In the genomic region with DNA sequence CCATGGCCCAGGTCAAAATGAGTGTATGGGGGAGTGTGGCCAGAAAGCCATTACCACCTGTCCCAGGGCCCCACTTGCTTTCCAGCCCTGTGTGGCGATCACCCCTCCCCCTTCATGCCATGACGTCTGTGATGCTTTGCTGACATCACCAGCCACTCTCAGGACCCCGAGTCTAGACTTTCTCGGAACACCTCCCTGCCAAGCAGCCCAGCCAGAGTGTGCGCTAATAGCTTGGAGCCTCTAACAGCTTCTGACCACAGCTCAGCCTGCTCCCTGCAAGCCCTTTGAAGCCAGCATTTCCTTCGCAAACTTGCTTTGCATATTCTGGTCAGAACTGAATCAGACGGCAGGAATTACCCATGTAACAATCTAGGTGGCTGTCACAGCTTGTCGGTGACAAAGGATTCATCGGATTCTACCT, we compare ENCODE assay signal across 8 mouse cellular contexts. TPM values are rescaled to one million over a fixed set of nuclear protein-coding genes. Genes with fewer than 3 reads are reported as not detected.
DNase-seq lines count a peak whose midpoint lies in the region; ATAC-seq lines count a peak whose summit lies in the region.

No protein-coding gene starts in this region.

- no peaks in the 10 kb centered on the region for H3K9me3 ChIP-seq in forebrain, embryonic 10.5 days
- no peaks in the 10 kb centered on the region for H3K9me3 ChIP-seq in forebrain, embryonic 16.5 days (ENCODE audit: control insufficient read depth, low read length)
- H3K9me3 ChIP-seq in midbrain, embryonic 11.5 days (ENCODE audit: control insufficient read depth, low read length): no peaks in the 10 kb centered on the region
- H3K9me3 ChIP-seq in midbrain, embryonic 16.5 days (replicated peaks; ENCODE audit: control insufficient read depth, low read length, poor library complexity, severe bottlenecking): no peaks in the 10 kb centered on the region
- no peaks in the 10 kb centered on the region for H3K9me3 ChIP-seq in neural tube, embryonic 13.5 days

- peaks cover 54% of the 10 kb centered on the region for H3K27me3 ChIP-seq in forebrain, embryonic 10.5 days (ENCODE audit: poor library complexity, severe bottlenecking)
- H3K27me3 ChIP-seq in forebrain, embryonic 16.5 days (replicated peaks; ENCODE audit: control insufficient read depth, insufficient read depth, low read length): no peaks in the 10 kb centered on the region
- H3K27me3 ChIP-seq in midbrain, embryonic 11.5 days (ENCODE audit: control insufficient read depth, insufficient read depth, low read length): peaks cover 31% of the 10 kb centered on the region
- peaks cover 6% of the 10 kb centered on the region for H3K27me3 ChIP-seq in midbrain, embryonic 16.5 days (ENCODE audit: control insufficient read depth, insufficient read depth, low read depth, low read length)
- peaks cover 46% of the 10 kb centered on the region for H3K27me3 ChIP-seq in neural tube, embryonic 13.5 days

- WGBS in forebrain, embryonic 10.5 days: 11% methylated on average over 9 of the region's 9 CpGs
- WGBS in forebrain, embryonic 16.5 days: 17% methylated on average over 9 of the region's 9 CpGs
- 10% methylated on average over 9 of the region's 9 CpGs for whole genome bisulfite sequencing in midbrain, embryonic 11.5 days
- 11% methylated on average over 9 of the region's 9 CpGs for WGBS in midbrain, embryonic 16.5 days
- 20% methylated on average over 9 of the region's 9 CpGs for WGBS in neural tube, embryonic 13.5 days

- no peak for DNase-seq in forebrain, embryonic 10.5 days (ENCODE audit: extremely low spot score, low spot score)
- peak; percentile 89 for DNase-seq in midbrain, embryonic 11.5 days (ENCODE audit: low spot score, missing footprints)
- DNase-seq in induced T-regulatory cell, adult 2 months (ENCODE audit: low read depth): peak; percentile 84
- no peak for DNase-seq in urinary bladder, postnatal 36 days (ENCODE audit: low spot score in 2 of 2)
- no peak for DNase-seq in left cerebral cortex, postnatal 25 days (ENCODE audit: low spot score in 2 of 2)

- peak overlapping the region; percentile 23 for H3K4me3 ChIP-seq in forebrain, embryonic 10.5 days
- H3K4me3 ChIP-seq in forebrain, embryonic 16.5 days (replicated peaks; ENCODE audit: low read length): no peak overlapping the region
- H3K4me3 ChIP-seq in midbrain, embryonic 11.5 days (ENCODE audit: low read depth, low read length): no peak overlapping the region
- no peak overlapping the region; the same call in 1 of the 2 replicates for H3K4me3 ChIP-seq in midbrain, embryonic 16.5 days (ENCODE audit: low read depth, low read length)
- H3K4me3 ChIP-seq in neural tube, embryonic 13.5 days: no peak overlapping the region

- peak overlapping the region; percentile 87; the same call in 1 of the 2 replicates for H3K27ac ChIP-seq in forebrain, embryonic 10.5 days
- no peak overlapping the region for H3K27ac ChIP-seq in forebrain, embryonic 16.5 days (ENCODE audit: low read length)
- no peak overlapping the region for H3K27ac ChIP-seq in midbrain, embryonic 11.5 days (ENCODE audit: low read depth, low read length)
- no peak overlapping the region for H3K27ac ChIP-seq in midbrain, embryonic 16.5 days (ENCODE audit: low read length)
- H3K27ac ChIP-seq in neural tube, embryonic 13.5 days (replicated peaks): no peak overlapping the region

- ATAC-seq in forebrain, embryonic 16.5 days: no peak
- ATAC-seq in midbrain, embryonic 11.5 days (ENCODE audit: low FRiP score): no peak
- no peak for ATAC-seq in midbrain, embryonic 16.5 days
- ATAC-seq in neural tube, embryonic 13.5 days (ENCODE audit: low read depth): no peak

- H3K9ac ChIP-seq in forebrain, embryonic 16.5 days (replicated peaks; ENCODE audit: low read depth, low read length): no peak overlapping the region
- H3K9ac ChIP-seq in midbrain, embryonic 11.5 days (ENCODE audit: low read length): no peak overlapping the region
- no peak overlapping the region for H3K9ac ChIP-seq in midbrain, embryonic 16.5 days (ENCODE audit: low read depth, low read length)
- H3K9ac ChIP-seq in neural tube, embryonic 13.5 days: peak overlapping the region; percentile 56

- peaks cover 93% of the 10 kb centered on the region for H3K4me1 ChIP-seq in forebrain, embryonic 10.5 days
- H3K4me1 ChIP-seq in forebrain, embryonic 16.5 days (replicated peaks; ENCODE audit: control insufficient read depth, insufficient read depth, low read length): peaks cover 58% of the 10 kb centered on the region
- H3K4me1 ChIP-seq in midbrain, embryonic 11.5 days (ENCODE audit: control insufficient read depth, insufficient read depth, low read length): peaks cover 74% of the 10 kb centered on the region
- H3K4me1 ChIP-seq in midbrain, embryonic 16.5 days (ENCODE audit: control insufficient read depth, insufficient read depth, low read length): peaks cover 53% of the 10 kb centered on the region
- peaks cover 80% of the 10 kb centered on the region for H3K4me1 ChIP-seq in neural tube, embryonic 13.5 days (replicated peaks)

- H3K36me3 ChIP-seq in forebrain, embryonic 10.5 days (replicated peaks): peaks cover 24% of the 10 kb centered on the region
- no peaks in the 10 kb centered on the region for H3K36me3 ChIP-seq in forebrain, embryonic 16.5 days (ENCODE audit: control insufficient read depth, insufficient read depth)
- H3K36me3 ChIP-seq in midbrain, embryonic 11.5 days (ENCODE audit: control insufficient read depth, insufficient read depth, low read length): no peaks in the 10 kb centered on the region
- no peaks in the 10 kb centered on the region for H3K36me3 ChIP-seq in midbrain, embryonic 16.5 days (ENCODE audit: control insufficient read depth, insufficient read depth, low read length)
- H3K36me3 ChIP-seq in neural tube, embryonic 13.5 days: no peaks in the 10 kb centered on the region

- no peak overlapping the region; the same call in 1 of the 2 replicates for H3K4me2 ChIP-seq in forebrain, embryonic 16.5 days (ENCODE audit: low read length)
- H3K4me2 ChIP-seq in midbrain, embryonic 11.5 days: peak overlapping the region; percentile 99; the same call in 1 of the 2 replicates
- no peak overlapping the region for H3K4me2 ChIP-seq in midbrain, embryonic 16.5 days (ENCODE audit: low read length)
- peak overlapping the region; percentile 94 for H3K4me2 ChIP-seq in neural tube, embryonic 13.5 days

- intact Hi-C loops in left cerebral cortex, postnatal 25 days (cut with DNase I): loop anchor here (2.0 kb wide), 1 partner anchor 33 kb away; no protein-coding TSS in a partner anchor

RNA-seq across cellular contexts. Expression of a gene that starts 4.3 kb away (rescaled TPM):
- polyA plus RNA-seq in forebrain, embryonic 10.5 days (2016; fragmentation: Nextera tagmentation; extraction: Ambion mirVana): 13.6 and 14.7 TPM in 2 replicates
- polyA plus RNA-seq in forebrain, embryonic 16.5 days (2015; fragmentation: Nextera tagmentation; extraction: Ambion mirVana): 11.7 and 13.7 TPM in 2 replicates
- 5.5 and 5.9 TPM in 2 replicates for polyA plus RNA-seq in midbrain, embryonic 11.5 days (2014; fragmentation: Nextera tagmentation; extraction: Ambion mirVana)
- 5.9 and 7.2 TPM in 2 replicates for polyA plus RNA-seq in midbrain, embryonic 16.5 days (2015; fragmentation: Nextera tagmentation; extraction: Ambion mirVana)
- polyA plus RNA-seq in neural tube, embryonic 13.5 days (2015; fragmentation: Nextera tagmentation; extraction: Ambion mirVana): 7.8 and 8.7 TPM in 2 replicates
- total RNA-seq in left cerebral cortex, postnatal 25 days (2021): 1 to 10 TPM; 3.8 to 4.3 TPM

RNA-seq across cellular contexts. Expression of a gene that starts 20.5 kb away (rescaled TPM):
- 43.8 and 44.7 TPM in 2 replicates for polyA plus RNA-seq in forebrain, embryonic 10.5 days (2016; fragmentation: Nextera tagmentation; extraction: Ambion mirVana)
- polyA plus RNA-seq in forebrain, embryonic 16.5 days (2015; fragmentation: Nextera tagmentation; extraction: Ambion mirVana): 56.9 and 58.1 TPM in 2 replicates
- polyA plus RNA-seq in midbrain, embryonic 11.5 days (2014; fragmentation: Nextera tagmentation; extraction: Ambion mirVana): 40.2 and 42.7 TPM in 2 replicates
- 61.2 and 62.1 TPM in 2 replicates for polyA plus RNA-seq in midbrain, embryonic 16.5 days (2015; fragmentation: Nextera tagmentation; extraction: Ambion mirVana)
- polyA plus RNA-seq in neural tube, embryonic 13.5 days (2015; fragmentation: Nextera tagmentation; extraction: Ambion mirVana): 46.9 and 49.0 TPM in 2 replicates
- total RNA-seq in left cerebral cortex, postnatal 25 days (2021): 10 to 100 TPM; 85.6 to 88.1 TPM

Comparison
In these comparisons a context has a peak if more than half of its experiments do, and no peak if none do; other contexts are left out.
1. H3K4me2 ChIP-seq: peak in midbrain, embryonic 11.5 days (single experiment) and neural tube, embryonic 13.5 days (single experiment); none in forebrain, embryonic 16.5 days (single experiment) and midbrain, embryonic 16.5 days (single experiment).
2. DNase-seq: peak in midbrain, embryonic 11.5 days (single experiment) and induced T-regulatory cell, adult 2 months (single experiment); none in forebrain, embryonic 10.5 days (single experiment), urinary bladder, postnatal 36 days (0 of 2) and left cerebral cortex, postnatal 25 days (0 of 2).